Comparison of ENCODE assay signal across 8 mouse cellular contexts in genomic region chr1:80408586-80408985, GRCm38 (mm10). TPM values are rescaled to one million over a fixed set of nuclear protein-coding genes. Genes with fewer than 3 reads are reported as not detected.
DNase-seq lines count a peak whose midpoint lies in the region; ATAC-seq lines count a peak whose summit lies in the region.

No protein-coding gene starts in this region.

- H3K36me3 ChIP-seq in kidney, embryonic 14.5 days (ENCODE audit: control insufficient read depth, insufficient read depth, low read length) = no peaks in the 10 kb centered on the region
- no peaks in the 10 kb centered on the region for H3K36me3 ChIP-seq in limb, embryonic 11.5 days (ENCODE audit: control insufficient read depth, insufficient read depth, low read length)

- H3K9ac ChIP-seq in kidney, embryonic 14.5 days (ENCODE audit: low read depth, low read length) = no peak overlapping the region
- no peak overlapping the region for H3K9ac ChIP-seq in limb, embryonic 11.5 days (ENCODE audit: low read length)

- no peaks in the 10 kb centered on the region for H3K27me3 ChIP-seq in kidney, embryonic 14.5 days (ENCODE audit: control insufficient read depth, insufficient read depth, low read length)
- H3K27me3 ChIP-seq in limb, embryonic 11.5 days (ENCODE audit: control insufficient read depth, insufficient read depth, low read length) = no peaks in the 10 kb centered on the region

- no peak overlapping the region for H3K27ac ChIP-seq in kidney, embryonic 14.5 days (ENCODE audit: low read depth, low read length)
- H3K27ac ChIP-seq in limb, embryonic 11.5 days (replicated peaks; ENCODE audit: low read depth, low read length) = no peak overlapping the region

- no peak overlapping the region for H3K4me3 ChIP-seq in kidney, embryonic 14.5 days (ENCODE audit: low read length)
- no peak overlapping the region for H3K4me3 ChIP-seq in limb, embryonic 11.5 days (ENCODE audit: low read depth, low read length)

- WGBS in kidney, embryonic 14.5 days = 3% methylated on average over 3 of the region's 3 CpGs
- WGBS in limb, embryonic 11.5 days = 4% methylated on average over 3 of the region's 3 CpGs

- H3K4me2 ChIP-seq in kidney, embryonic 14.5 days (replicated peaks; ENCODE audit: low read depth, low read length) = no peak overlapping the region
- H3K4me2 ChIP-seq in limb, embryonic 11.5 days (ENCODE audit: low read depth, severe bottlenecking) = no peak overlapping the region

- peak; percentile 60; the same call in 1 of the 2 replicates for ATAC-seq in kidney, embryonic 14.5 days (ENCODE audit: low FRiP score, low TSS enrichment)
- no peak for ATAC-seq in limb, embryonic 11.5 days (ENCODE audit: insufficient number of reproducible peaks, low FRiP score, low TSS enrichment, low read depth)

- H3K4me1 ChIP-seq in kidney, embryonic 14.5 days (ENCODE audit: control insufficient read depth, insufficient read depth, low read length) = no peaks in the 10 kb centered on the region
- H3K4me1 ChIP-seq in limb, embryonic 11.5 days (ENCODE audit: control insufficient read depth, insufficient read depth, low read length) = no peaks in the 10 kb centered on the region

- H3K9me3 ChIP-seq in kidney, embryonic 14.5 days (ENCODE audit: control insufficient read depth, low read length) = no peaks in the 10 kb centered on the region
- H3K9me3 ChIP-seq in limb, embryonic 11.5 days (ENCODE audit: control insufficient read depth, low read length) = no peaks in the 10 kb centered on the region

- DNase-seq in B cell, adult 2 months = peak; percentile 75 to 76
- peak; percentile 56 to 93 for DNase-seq in adrenal gland, adult (ENCODE audit: inconsistent age in 2 of 2, low spot score in 1 of 2)
- peak; percentile 85 for DNase-seq in embryo, embryonic 10 days (ENCODE audit: low spot score)
- peak; percentile 23 for DNase-seq in gastrocnemius, postnatal 25 days
- DNase-seq in limb, embryonic 11.5 days (ENCODE audit: low spot score) = peak; percentile 69
- DNase-seq in neural tube, embryonic 10.5 days (ENCODE audit: extremely low spot score, low spot score) = peak; percentile 36
- peak; percentile 55 to 71 for DNase-seq in spleen, postnatal 4 days (ENCODE audit: low spot score in 2 of 2)

RNA-seq across cellular contexts. Expression of gene Gm45261, which starts 52.7 kb away (rescaled TPM):
- not detected for total RNA-seq in gastrocnemius, postnatal 25 days (2021)
- polyA plus RNA-seq in kidney, embryonic 14.5 days (2014; fragmentation: Nextera tagmentation; extraction: Ambion mirVana) = not detected in 2 replicates
- not detected in 2 replicates for polyA plus RNA-seq in limb, embryonic 11.5 days (2014; fragmentation: Nextera tagmentation; extraction: Ambion mirVana)

Comparison
In these comparisons a context has a peak if more than half of its experiments do, and no peak if none do; other contexts are left out.
1. DNase-seq: peak in every context shown above with its lines; median percentile 85 in embryo, embryonic 10 days; 76 in B cell, adult 2 months; 74 in adrenal gland, adult; 69 in limb, embryonic 11.5 days; 63 in spleen, postnatal 4 days; 36 in neural tube, embryonic 10.5 days; 23 in gastrocnemius, postnatal 25 days.